Mouse (Mus musculus): ENCODE results near the gene AU018091.
"Not testable (repeated sequence)": the region's sequence is repeated elsewhere in the genome, so short reads cannot be mapped to it uniquely, and the experiment has no call there.

Gene AU018091

DNA sequence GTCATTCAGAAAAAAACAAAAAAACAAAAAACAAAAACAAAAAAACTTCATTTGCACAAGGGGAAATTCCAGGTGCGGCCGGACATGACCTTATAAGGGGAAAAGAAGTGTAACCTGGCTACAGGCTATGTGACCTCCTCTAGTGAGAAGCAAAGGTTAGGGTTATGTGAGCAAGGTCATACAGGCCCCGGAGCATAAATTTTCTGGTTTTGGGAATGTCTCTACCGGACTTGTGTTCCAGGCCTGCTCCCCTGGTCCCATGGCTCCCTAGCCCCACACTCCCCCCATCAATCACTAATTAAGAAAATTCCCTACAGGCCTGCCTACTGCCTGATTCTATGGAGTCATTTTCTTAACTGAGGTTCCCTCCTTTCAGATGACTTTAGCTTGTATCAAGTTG lies 2.7 kb downstream of the AU018091 start:
- DNase-seq (ENCODE audit: low spot score) = no peak

DNA sequence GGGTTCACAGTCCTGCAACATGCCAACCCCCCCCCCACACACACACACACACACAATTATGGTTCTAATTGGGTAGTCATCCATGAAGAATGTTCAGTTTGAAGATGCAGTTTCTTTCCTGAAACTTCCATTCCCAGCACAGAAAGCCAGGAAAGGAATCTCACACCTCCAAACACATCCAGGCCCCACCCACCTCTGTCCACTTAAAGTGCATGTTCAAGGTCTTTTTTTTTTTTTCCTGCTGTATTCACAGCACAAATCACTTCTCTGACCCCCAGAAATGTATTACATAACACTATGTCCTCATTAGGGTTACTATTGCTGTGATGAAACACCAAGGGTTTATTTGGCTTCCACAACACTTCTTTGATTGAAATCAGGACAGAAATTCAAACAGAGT lies 4.0 kb downstream of the AU018091 start:
- DNase-seq (ENCODE audit: low spot score) = no peak

- DNase-seq (ENCODE audit: low spot score) = no peak
These were observed 4.6 kb downstream of the AU018091 start for GRCm38 (mm10) chr7:3164381-3164780.

DNA sequence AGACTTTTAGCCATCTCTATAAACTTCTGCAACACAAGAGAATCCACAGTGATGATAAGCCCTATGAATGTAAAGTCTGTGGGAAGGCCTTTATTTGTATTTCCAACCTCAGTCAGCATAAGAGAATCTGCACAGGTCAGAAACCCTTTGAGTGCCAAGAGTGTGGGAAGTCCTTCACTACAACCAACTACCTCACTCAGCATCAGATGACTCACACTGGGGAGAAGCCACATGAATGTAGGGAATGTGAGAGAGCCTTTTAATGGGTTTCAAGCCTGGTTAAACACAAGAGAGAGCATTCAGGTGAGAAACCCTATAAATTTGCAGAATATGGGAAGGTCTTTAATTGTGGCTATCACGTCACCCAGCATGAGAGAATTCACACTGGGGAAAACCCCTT lies 18.6 kb downstream of the AU018091 start:
- DNase-seq (ENCODE audit: low spot score) = no peak

DNA sequence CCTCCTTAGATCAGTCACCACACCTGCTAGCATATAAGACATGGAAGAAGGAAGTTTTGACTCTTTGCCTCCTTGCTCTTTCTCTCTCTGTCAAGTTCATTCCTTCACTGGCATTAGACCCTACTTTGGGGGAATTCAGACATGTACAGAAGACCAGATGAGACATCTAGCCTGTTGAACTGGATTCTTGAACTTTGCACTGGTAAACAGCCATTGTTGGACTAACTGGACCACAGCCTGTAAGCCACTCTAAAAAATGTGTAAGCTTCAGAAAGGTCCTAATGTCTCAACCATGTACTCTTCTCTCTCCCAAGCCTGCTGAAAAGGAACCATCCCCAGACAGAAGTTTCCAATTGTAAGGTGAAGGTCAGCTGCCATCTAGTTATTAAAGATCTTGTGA lies 22.9 kb downstream of the AU018091 start:
- DNase-seq (ENCODE audit: low spot score) = no peak

DNA sequence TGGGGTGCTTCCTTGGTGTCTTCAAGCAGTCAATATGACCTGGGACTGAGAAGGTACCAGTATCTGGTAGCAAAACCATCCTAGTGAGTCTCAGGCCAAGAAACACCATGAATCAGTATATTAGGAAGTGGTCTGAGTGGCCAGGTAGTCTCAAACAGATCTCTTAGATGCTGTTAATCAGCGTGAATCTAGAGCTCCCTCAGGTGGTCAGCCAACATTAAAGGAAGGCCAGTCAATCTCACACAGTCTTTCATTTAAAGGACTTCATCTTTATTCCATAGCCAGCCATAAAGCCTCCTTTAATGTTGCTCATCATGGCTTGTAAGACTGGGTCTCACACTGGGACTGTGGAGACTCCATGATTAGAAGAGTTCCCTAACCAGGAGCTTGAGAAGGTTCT lies 25.7 kb downstream of the AU018091 start:
- DNase-seq (ENCODE audit: low spot score) = no peak

DNA sequence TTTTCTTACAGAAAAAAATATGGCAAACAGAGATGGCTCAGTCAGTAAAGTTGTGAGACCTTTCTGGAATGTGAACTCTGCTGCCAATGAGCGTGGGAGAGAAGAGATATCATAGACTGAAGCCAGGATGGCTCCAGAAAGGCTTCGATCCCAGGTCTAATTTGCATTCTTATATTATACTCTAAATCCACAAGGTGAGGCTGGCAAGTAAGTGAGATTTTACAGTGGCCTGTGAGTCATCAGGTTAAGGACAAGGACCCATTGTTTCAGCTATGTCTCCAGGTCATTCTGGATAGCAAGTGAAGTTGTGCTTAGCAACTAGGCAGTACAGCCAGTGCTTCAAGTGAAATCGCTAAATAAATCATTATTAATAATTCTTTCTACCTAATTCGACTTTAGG lies 33.4 kb downstream of the AU018091 start:
- DNase-seq (ENCODE audit: low spot score) = no peak

DNA sequence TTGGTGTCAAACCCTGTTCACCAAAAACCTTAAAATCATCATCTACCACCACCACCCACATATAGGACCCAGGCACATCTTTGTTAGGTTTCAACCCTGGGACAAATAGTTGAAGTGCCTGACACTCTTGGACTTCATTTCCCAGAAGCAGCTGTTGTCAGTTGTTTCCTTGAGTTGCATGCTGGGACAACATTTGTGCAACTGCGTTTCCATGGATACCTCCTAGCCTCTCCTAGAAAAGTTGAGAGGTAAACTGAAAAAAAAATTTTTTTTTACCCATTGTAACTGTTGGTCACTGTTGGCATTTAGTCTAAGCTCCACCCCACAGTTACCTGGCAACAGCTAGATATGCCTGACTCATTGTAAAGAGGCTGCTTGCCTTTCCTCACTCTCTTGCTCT lies 34.3 kb downstream of the AU018091 start:
- DNase-seq (ENCODE audit: low spot score) = no peak

DNA sequence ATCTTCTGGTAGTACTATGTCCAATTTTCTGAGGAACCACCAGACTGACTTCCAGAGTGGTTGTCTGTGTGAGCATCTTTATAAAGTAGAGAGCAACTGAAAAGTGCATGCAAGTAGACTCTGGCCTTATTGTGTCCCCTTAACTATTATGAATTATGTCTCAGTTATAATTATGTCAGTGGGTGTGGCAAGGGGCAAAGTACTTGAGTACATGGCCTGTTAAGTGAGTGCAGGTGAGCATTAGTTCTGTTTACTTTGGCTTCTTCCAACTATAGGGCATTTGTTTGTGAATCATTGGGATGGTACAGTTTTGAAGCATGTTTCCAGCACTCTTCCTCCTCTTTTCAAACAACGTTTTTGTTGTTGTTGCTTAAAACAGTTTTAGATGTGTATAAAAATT lies 38.7 kb downstream of the AU018091 start:
- DNase-seq (ENCODE audit: low spot score) = no peak

DNA sequence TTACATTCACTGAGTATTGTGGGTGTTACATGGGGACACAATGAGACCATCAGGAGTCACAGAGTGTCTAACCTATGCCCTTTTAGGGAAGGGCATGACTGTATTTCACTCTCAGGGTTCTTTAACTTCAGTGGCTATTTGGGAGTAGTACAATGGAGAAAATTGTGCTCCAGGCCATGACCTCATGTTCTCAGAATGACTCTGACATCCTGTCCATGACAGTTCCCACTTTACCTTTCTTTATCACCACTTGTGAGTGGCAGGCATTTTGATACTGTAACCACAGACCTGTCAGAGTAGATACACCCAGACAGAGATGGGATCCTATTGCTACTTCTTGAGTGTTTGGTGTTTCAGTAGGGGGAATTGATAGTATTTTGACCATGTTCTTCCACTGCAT lies 40.4 kb downstream of the AU018091 start:
- DNase-seq (ENCODE audit: low spot score) = not testable (repeated sequence)

DNA sequence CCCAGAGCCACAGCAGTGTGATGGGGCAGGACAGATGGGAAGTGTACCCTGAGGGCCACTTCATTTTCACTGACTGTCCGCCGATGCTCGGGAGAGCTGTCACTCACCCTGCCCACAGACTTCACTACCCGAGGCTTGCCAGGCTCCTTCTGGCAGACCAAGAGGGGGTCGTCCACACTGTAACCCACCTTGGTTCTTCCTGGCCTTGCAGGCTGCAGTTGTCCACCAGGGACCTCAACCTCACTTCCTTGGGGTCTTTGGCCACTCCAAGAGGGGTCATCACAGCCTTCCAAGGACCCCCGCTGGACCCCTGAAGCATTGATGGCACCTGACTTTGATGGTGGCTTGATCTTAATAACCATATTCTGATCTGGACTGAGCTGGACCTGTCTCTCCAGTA lies 57.8 kb downstream of the AU018091 start:
- not testable (repeated sequence) for DNase-seq (ENCODE audit: low spot score)

DNA sequence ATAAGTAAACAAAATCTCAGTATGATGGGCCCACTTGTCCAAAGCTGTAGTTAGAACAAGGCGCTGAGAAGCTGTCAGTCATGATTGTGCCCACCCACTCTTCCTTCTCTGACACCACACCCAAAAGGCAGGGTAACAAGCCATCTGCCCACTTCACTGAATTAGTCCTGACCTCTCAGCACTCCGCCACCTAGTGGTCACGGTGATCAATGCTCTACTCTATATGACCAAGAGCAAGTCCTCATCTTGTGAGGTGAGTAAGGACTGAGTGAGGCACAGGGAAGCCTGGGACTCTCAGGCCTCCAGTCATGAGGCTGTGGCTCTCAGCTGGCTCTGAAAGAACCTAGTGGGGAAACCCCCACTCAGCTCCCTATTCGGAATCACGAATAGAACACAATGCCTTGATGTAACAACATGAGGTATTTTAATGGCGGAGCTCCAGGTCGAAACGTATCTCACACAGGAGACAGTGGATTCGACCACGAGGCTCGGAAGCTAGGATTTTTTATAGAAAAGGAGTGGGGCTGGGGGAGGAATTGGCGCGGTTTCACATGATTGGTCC lies 62.4 kb downstream of the AU018091 start:
- not testable (repeated sequence) for DNase-seq (ENCODE audit: low spot score)

Measured in embryo, embryonic 10 days (tissue).